Mouse (Mus musculus) thymus, postnatal 36 days (tissue): ENCODE data around the gene Pou6f2.

Experiments used
- DNase-seq, 2 experiments: peaks; one replicate each; pipeline ENCODE4 v3.0.0; 2022; ENCODE audit warnings: mixed read lengths in 2 of 2

The Pou6f2 gene

DNA sequence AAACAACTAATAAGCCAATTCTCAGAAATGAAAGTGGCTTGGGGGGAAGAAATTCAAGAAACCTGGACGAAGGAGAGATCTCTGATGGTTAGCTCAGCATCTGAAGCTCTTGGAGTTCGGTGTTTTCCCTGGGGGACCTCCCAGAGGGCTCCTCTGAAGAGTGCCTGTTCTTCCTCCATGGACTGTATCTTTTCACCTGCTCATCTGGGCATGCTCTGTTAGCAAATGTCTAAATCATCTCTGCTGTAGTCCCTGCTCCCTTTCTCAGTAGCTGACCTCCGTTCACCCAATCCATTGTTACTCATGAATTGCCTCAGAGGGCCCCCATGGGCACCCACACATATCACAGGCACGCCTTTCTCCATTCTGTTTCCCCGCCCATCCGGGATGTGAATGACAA is at the start of gene Pou6f2:
TSS of gene Pou6f2 (minus strand) at position 101 of the 400 bp plus-strand sequence.
- DNase-seq, result no peak

DNA sequence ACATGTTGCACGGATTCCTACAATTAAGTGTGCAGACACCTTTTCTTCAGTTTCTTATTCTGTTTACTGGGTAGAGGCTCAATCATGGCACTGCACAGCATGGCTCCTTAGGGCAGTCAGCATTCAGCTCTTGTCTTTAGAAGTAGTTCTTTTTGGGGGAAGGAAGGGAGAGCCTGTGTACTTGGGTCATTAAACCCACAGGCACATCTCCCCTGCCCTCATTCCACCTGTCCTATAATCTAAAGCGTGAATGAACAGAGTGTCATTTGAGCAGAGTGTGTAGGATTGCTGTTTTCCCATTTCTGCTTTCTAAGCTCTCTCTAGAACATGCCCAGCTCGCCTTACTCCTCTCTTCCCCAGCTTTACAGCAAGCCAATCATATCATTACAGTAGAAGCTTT is 42.4 kb upstream of the Pou6f2 start:
- DNase-seq, result no peak

DNA sequence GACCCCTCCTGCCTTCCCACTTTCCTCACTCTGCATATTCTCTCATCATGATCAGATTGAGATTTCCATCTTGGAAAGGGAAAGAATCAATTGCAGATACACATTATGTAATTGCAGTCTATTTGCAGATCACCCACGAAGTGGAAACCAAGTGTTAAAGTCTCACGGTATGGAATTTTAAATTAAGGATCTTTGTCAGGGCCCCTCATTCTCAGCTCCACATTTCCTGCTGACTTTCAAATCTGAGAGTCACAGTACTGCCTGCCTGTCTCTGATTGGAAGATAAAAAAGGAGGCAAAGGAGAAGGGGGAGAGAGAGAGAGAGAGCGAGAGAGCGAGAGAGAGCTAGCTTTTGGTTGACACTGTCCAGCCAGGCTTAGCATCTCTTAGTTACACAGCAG is 9.8 kb downstream of the Pou6f2 start:
- no peak for DNase-seq

DNA sequence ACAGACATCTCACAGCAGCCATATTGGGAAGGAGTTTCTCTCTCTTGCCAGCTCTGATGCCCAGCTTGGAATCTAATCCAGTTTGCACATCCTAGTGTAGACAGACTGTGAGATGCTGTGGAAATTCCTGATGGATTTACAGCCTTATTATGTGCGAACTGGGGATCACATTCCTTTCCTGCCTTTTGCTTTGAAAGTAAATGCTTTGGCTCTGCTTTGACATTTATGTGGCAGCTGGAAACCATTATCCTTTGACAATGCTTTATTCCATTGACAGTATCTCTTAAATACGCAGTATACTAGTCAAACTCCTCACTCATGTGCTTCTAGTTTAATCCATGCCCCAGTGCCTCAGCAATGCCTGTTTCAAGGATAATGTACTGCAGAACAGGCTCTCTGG is 34.1 kb downstream of the Pou6f2 start:
- DNase-seq, result no peak

DNA sequence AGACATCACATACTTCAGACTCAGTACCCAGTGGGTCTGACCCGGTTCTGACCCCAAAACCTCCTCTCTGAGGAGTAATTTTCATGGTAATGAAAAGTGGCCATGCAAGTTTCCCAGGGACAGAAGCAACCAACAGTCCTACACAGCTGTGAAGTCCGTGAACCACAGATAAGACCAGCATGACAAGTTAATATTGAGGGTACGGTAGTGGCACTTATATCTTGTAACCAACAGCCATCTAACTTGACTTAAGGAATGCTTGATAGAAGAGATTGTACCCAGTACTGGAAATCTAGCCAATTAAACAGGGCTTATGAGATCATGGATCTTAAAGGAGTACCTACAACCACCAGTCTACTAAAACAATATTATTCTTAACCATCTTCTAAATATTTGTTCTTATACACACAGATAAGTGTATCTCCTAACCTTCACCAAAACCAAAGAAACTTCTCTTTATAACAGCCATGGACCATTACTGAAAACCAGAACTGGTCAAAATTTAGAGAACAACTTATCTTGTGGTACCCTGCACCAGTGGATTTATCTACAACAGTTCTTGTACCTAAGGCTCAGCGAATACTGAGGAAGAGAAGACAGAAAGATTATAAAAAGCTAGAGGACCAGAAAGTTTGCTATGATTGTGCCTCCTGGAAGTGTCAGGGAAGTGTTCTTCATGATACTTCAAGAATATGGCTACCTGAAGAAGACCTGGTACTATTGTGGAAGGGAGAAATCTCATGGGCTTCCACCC is 52.7 kb downstream of the Pou6f2 start:
- no peak for DNase-seq

DNA sequence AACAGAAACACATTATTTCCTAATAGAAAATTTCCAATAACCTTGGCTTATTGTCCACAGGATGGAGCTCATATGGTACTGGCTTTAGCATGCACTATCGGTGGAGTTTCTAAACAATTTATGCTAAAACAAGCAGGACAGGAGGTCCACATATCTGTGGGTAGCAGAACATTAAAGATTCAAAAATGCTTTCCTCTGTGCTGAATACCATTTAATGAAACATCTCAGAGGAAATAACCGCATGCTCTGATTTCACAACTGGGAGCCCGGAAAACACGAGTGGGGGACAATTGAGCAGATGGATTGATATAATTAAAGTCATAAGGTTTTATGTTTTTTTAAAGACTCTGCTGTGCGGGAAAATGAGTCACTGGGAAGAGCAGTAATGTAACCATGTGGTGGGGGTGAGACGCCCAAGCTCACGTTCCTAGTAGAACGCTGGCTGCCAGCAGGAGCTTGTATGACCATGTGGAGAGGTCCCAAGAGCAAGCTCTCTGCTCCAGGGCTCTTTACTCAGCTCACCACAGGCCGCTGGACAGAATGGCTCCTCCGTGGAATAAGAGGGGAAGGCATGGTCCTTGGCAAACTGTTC is 58.5 kb downstream of the Pou6f2 start:
- no peak for DNase-seq

DNA sequence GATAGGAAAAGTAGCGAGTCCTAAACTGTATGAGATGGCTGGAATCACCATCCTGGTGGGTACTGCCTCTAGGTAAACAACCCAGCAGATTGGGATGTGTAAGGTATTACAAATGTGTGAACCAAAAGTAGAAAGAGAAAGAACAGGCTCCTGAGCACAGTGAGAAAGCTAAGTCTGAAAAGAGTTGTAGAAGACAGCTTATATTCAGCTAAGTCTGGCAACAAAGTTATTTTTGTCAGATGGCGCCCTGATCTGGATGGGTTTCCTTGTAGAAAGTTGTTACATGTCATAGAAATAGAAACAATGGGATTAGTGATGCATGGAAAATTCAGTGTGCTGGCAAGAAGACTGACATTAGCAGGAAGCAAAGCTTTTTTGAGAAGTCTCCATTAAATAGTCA is 59.5 kb downstream of the Pou6f2 start:
- no peak for DNase-seq

DNA sequence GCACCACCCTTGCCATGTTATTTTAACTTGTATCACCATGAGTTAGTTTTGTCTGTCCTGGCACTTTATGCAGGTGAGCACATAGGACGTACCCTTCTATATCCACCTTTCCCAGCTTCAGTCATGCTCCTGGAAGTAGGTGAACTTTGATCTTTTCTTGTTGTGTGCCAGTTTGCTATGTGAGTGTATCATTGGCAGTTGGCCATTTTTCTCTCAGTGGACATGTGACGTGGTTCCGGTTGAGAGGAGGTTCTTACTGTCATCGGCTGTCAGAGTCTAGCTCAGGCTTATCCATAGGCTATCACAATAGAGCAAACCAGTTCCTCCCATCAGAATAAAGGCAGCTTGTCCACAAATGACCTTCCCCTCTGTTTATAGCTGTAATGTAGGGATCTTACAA is 63.5 kb downstream of the Pou6f2 start:
- DNase-seq, result no peak

DNA sequence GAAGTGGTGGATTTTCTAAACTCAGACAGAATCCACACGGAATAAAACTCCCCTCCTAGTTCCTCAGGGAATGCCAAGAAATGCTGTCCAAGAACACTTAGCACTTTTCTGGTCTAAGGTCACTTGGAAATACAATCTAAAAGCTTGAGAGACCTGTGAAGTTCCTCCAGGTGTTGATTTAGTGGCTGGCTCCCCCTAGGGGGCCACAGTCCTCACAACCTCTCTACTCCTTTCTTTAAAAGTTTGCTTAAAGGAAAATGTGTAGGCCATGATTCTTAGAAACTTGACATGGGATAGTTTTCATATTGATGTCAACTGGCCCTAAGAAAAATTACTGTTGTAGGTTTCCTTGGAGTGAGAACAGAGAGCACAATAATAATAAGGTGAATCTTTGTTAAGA is 64.9 kb downstream of the Pou6f2 start:
- no peak for DNase-seq

DNA sequence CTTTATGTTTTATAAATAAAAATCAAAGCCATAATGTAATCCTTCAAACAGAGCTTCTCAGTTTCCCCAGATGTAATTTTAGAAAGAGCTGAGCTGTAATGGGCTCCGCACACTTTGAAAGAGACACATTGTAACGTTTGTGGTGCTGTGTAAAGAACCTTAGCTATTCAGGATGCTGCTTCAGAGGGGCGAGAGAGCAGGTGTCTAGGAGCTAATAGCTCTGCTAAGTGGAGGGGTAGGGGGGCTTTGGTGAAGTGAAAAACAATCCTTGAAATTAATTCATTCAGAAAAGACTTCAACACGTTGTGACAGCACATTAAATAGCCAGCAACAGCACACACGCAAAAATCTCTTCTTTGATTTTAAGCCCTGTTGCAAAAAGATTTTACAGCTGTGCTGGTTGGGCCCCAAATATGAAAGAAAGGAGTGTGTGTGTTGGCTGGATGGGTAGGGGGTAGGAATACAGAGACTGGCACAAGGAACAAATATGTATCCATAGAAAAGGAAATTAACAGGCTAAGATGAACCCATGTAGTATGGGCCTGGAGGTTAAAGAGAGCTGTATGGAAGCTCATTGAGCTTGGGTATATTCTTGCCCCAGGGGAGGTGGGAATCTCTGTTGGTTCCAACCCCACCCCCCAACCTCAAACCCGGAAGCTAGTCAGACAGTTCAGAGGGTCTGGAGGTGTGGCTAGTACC is 73.4 kb downstream of the Pou6f2 start:
- no peak for DNase-seq

DNA sequence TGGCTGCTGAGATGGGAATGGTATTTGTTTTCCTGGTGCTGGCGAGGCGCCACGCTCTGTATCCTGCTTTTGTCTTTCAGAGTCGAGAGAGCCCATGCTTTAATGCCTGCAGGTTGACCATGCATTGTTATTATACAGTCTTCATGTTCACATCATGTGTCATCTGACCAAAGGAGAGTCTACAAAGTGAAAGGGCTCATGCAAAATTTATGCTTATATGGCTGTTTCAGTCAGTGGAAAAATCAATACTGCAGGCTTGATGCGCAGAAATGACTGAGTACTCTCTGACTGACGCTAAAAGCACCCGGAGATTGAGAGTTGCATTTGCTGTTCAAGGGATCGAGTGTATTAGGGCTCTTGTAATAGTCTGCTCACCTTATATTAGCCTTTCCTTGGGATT is 74.1 kb downstream of the Pou6f2 start:
- DNase-seq, result no peak

DNA sequence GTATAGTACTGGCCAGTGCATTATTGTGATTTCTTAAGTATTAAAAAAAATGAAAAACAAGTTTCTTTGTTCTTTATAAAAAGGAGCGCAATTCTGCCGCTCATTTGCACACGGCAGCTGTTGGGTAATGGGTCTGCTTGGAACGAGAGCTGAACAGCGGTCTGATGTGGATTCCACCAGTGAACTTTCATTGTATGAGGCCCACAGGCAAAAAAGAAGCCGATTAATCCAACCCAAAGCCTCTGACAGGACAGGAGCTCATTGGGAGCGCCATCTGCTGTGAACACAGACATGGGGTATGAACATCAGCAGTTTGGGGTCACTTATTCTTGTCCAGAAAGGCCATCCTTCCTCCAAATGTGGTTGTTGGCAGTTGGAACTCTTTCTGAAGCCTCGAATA is 84.9 kb downstream of the Pou6f2 start:
- DNase-seq, result no peak

DNA sequence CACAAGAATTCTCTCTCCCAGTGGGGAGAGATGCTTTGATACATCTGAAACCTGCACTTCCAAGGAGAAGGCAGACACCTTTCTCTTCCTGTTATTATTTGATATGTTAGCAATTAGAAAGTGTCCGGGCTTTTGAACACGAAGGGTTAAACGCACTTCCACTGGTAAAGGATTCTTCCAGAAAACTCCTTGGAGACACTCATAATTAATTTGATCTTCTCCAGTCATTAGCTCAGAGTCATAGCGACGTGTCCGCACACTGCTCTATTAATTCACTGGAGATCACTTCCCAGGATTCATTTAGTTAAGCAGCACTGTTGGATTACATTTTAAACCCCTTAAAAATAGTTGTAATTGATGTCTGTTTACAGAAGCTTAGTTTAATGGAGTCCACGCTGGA is 88.5 kb downstream of the Pou6f2 start:
- DNase-seq, result no peak

DNA sequence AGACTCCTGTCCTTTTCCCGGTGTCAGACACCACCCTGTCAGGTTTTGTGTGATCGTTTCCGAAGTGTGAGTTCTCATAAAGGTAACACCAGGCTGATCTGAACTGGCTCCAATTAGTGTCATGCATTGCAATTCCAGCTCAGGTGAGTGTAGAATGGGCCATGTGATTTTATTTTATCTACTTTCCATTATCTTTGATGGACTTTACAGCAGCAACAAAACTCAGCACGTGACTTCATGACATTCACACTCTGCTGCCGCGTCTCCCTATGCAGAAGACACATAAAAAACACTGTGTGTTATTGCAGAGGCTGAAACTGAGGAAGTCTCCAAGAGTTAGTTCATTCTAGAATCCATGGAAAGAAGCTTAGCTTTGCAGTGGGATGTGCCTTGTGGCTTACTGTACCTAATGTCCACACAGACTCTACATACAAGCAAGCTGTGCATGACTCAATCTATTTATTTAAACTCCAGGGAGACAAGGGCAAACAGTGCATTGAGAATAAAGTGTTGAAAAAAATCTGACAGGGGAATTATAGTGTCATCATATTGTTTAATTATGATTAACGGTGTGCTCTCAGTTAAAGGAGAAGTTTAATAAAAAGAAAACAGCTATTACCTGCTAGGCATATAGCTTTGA is 90.9 kb downstream of the Pou6f2 start:
- DNase-seq, result no peak

DNA sequence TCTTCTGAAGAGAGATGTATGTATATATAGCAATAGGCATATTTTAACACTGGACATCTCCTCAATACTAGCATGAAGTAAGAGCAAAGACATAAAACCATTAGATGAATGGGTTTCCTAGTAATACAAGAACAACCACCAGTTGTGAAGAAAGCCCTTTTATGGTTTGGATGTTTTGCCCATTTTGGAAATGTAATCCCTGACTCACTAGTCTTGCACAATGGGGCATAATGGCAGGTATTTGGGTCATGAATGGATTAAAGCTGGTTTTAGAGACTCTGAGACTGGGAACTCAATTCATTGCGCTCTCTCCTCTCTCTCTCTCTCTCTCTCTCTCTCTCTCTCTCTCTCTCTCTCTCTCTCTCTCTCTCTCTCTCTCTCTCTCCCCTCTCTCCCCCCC is 97.5 kb downstream of the Pou6f2 start:
- no peak for DNase-seq

DNA sequence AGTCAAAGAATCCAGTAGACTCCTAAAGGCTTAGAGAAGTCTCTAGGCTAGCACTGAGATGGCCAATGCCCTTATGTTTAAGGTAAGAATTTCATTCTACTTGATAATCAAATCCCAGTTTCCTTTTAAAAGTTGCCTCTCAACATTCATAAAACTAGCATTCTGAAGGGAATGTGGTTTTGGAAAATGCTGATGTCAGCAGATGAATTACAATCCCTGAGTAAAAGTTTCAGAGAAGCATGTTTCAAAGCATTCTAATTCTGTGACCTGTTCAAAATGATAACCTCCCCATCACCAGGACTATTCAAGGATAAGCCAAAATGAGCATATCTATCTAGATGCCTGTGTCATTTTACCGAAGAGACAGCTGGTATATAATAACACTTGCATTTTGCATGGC is 104.0 kb downstream of the Pou6f2 start:
- no peak for DNase-seq

DNA sequence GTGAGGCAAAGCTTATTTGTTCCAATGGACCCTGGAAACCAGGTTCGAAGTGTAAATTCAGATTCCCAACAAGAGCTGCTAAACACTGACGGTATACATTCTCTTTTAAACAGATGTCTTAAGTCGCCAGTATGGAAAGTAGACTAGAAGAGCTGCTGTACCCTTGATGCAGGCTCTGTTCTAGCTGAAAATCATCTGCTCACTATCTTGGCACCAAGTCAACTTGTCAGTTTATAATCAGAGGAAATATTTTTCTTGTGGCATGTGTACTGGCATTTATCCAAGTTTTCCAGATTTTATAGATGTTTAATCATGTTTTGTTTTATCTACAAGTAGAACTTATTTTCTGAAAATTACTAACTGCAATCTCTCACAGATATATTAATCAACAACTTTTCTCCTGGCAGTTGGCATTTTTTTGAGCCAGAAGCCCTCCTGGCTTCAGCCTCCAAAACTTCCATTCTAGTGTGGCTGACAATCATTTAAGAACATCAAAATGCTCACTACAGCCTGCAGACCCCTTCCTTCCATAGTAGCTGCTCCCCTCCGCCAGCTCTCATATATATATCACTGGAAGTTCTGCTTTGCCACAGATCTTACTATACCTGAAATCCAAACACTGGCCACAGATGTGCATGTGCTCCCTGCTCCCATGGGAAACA is 107.1 kb downstream of the Pou6f2 start:
- DNase-seq, result no peak

DNA sequence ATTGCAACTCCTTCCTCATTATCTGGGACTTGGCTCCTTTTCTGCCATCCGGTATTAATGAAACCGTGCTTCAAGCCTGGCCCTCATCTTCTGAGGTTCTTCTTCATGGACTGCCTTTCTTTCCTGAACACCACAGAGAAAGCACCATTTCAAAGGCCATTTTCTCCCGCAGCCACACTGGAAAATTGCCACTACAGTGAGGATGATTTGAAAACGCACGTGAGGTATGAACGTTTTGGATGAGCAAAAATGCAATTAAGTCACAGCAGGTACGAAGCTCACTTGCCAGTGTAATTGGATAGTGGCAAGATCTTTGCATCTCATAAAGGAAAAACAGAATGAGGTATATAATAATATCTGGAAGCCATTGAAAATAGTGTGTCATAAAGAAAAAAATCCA is 110.0 kb downstream of the Pou6f2 start:
- DNase-seq, result no peak

DNA sequence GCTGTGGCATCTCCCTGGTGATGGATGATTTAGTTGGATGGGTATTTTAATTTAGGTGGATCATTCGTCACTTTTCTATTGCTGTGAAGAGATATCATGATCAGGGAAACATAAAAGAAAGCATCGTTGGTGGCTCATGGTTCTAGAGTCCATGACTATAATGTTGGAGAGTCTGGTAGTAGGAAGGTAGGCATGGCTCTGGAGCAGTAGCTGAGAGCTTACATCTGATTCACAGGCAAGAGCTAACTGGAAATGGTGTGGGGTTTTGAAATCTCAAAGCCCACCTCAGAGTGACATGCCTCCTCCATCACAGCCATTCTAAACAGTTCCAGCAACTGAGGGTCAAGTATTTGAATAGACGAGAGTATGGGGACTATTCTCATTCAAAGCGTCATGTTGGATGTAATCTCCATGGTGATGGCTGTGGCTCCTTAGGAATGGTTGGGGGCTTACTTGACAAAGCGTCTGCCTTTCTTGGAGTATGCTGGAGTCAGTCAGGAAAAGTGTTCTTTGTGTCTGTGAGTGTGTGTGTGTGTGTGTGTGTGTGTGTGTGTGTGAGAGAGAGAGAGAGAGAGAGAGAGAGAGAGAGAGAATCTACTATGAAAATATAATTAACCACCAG is 115.0 kb downstream of the Pou6f2 start:
- no peak for DNase-seq

DNA sequence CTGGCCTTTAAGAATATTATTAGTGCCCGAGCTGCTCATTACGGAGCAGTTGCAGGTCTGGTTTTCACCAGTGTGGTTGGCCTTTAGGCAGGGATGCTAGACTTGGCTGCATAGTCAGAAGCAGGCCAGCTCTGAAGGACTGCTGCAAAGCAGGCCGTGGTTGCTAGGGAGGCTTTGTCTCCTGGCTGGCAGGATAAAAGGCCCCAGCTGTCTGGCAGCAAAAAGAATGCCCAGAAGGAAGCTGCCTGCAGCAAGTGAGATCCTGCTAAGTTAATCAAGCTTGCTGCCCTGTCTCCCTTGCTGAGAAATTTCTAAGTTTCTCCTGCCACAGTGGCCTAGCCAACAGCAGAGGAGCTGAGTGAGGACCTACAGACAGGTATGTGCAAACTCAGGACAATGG is 116.4 kb downstream of the Pou6f2 start:
- no peak for DNase-seq

DNA sequence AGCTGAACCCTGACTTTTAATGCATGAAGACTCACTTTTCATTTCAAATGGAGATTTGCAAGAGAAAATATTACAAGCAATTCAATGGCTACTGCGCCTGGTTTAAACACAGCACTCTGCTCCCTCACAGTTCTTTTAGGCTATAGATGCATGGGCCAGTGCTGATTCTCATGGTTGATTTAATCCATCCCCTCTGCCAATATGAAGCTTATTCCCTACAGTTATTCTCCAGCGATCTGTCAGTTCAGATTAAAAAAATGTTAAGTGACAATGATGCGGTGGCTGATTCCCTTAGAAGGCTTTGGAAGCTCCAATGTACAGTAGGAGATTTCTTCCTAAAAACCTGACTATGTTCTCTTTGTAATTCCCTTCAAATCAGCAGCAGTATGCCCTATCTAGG is 144.4 kb downstream of the Pou6f2 start:
- no peak for DNase-seq

DNA sequence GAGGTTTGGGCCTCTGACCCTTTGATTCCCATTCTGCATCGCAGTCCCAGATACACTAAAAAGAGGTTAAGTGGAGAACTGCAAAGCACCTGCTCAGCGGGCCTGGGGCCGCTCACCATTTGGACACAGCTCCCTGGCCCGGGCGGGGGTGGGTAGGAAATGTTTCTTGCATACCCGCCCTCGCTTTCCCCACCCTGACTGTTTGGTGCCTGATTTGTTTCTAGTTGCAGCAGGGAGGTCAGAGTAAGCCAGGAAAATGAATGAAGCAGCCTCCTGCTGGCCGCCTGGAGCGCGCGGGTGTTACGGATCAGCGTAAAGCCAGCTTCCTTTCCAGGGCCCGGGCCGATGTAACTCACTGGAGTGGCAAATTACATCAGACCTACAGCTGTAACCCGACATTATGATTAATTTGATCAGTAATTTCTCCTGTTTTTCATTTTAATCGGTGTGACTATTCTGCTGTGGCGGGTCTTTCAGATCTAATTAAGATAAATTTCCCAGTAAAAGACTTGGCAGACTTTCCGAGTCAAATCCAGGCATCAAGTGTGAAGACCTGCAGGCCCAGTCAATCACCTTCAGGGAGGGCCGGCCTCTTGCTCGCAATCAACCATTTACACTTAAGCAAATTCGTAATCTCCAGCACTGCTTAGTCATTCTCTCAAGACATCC is 178.8 kb downstream of the Pou6f2 start:
- no peak for DNase-seq
